Mouse (Mus musculus) E14TG2a.4 (cell line): Measurements from ENCODE around the gene Lman1l.

Experiments
- CTCF ChIP-seq: conservative IDR thresholded peaks from 2 replicates; pipeline ENCODE4 v1.5.1; 2014; ENCODE audit warnings: low read length
- NANOG ChIP-seq: IDR thresholded peaks from 2 replicates; pipeline ENCODE4 v1.6.1; 2014; ENCODE audit warnings: borderline replicate concordance, low read length, mixed read lengths
- POU5F1 ChIP-seq: IDR thresholded peaks from 2 replicates; pipeline ENCODE4 v1.6.1; 2014; ENCODE audit warnings: low read length, borderline replicate concordance

GRCm38 (mm10) chr9:57633481-57634024 lies 13.0 kb upstream of the Lman1l start:
- TF ChIP-seq CTCF (no peak), NANOG (no peak), POU5F1 (no peak)
